Mouse (Mus musculus): ENCODE measurements around the gene BC005537. TPM values are rescaled to one million over a fixed set of nuclear protein-coding genes. Genes with fewer than 3 reads are reported as not detected.

Gene BC005537
- polyA plus RNA-seq, 1 experiment, result 115 TPM

DNA sequence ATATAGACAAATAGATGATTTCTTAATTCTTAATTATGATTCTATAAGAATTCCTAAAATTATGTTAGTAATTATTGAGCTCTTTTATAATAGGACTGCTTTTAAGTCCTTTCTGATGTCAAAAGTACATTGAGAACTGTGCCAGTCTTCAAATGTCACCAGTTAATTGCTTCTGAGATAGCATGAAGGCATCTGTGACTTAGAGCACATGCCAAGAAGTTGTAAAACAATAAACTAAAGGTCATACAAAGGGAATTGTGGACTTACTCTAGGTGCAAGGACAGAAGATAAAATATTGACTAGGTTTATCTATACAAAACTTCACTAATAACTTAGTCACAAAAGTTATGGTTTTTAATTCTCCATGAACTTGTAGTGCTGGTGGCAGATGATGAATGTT is 57.7 kb downstream of the BC005537 start:
- DNase-seq (ENCODE audit: low read depth), result no peak
- TF ChIP-seq CTCF (IDR thresholded peaks at IDR 0.05; ENCODE audit: borderline replicate concordance, extremely low read depth, insufficient read depth, insufficient read length) (no peak), POLR2A (IDR thresholded peaks at IDR 0.05; ENCODE audit: borderline replicate concordance, extremely low read depth, insufficient read depth, insufficient read length, poor library complexity, severe bottlenecking) (no peak)

DNA sequence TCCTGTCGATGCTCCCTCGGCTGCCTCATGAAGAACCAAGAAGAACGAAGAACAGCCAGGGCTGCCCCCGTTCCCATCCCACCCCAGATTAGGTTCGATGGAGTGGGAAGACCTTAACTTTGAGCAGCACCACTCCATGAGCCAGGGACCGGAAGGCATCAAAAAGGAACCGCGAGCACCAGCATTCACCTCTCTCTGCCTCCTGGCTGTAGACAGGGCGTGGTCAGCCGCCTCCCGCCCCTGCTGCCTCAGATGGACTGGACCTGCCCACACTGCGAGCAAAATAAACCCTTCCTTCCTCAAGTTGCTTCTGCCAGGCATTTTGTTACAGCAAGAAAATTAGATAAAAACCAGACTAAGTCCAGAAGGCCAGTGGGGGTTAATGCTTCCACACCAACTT is 59.6 kb downstream of the BC005537 start:
- DNase-seq (ENCODE audit: low read depth), result no peak
- TF ChIP-seq CTCF (IDR thresholded peaks at IDR 0.05; ENCODE audit: borderline replicate concordance, extremely low read depth, insufficient read depth, insufficient read length) (no peak), POLR2A (IDR thresholded peaks at IDR 0.05; ENCODE audit: borderline replicate concordance, extremely low read depth, insufficient read depth, insufficient read length, poor library complexity, severe bottlenecking) (no peak)

DNA sequence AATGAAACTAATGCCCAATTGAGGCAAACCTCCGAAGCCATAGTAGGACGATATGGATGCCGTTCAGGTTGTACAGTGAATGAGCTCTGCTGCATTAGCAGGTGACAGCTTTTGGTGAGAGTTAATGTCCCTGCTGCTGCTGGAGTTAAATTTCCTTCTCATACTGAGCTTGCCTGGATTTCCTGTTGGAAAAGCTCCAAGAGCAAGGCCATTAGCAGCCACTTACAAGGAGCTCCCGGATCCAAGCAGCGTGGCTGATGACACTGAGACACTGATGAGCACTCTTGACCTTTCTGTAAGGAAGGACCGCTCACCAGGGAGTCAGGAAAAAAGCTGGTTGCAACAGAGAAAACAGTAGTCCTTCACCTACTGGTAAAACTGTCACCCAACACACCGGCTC is 60.6 kb downstream of the BC005537 start:
- no peak for TF ChIP-seq POLR2A (IDR thresholded peaks at IDR 0.05; ENCODE audit: borderline replicate concordance, extremely low read depth, insufficient read depth, insufficient read length, poor library complexity, severe bottlenecking)
- no peak for TF ChIP-seq CTCF (IDR thresholded peaks at IDR 0.05; ENCODE audit: borderline replicate concordance, extremely low read depth, insufficient read depth, insufficient read length)
- peak; percentile 15 for DNase-seq (ENCODE audit: low read depth)

DNA sequence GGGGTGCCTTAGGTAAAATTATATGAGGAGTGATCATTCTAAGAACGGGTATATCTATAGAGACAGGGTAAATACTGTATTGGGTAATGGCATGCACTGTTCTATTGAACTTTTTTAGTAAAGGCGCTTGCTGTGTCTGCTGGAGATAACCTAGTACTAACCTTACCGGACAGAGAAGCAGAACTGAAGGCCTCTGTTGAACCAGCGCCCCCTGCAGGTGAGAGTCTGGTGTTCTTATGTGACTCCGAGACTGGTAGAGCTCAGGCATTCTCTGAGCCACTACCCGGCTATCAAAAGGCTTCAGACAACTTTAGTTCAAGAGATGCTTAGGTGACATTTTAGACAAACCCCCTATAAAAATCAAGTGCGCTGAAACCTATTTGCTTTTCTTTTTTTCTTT is 61.1 kb downstream of the BC005537 start:
- peak; percentile 12 for DNase-seq (ENCODE audit: low read depth)
- no peak for TF ChIP-seq POLR2A (IDR thresholded peaks at IDR 0.05; ENCODE audit: borderline replicate concordance, extremely low read depth, insufficient read depth, insufficient read length, poor library complexity, severe bottlenecking)
- TF ChIP-seq CTCF (IDR thresholded peaks at IDR 0.05; ENCODE audit: borderline replicate concordance, extremely low read depth, insufficient read depth, insufficient read length), result peak; percentile 27; the same call in 1 of the 2 replicates

Other genes with a start within 250 kb of the BC005537 start
- gene Ripor2, start 219.5 kb upstream of the BC005537 start, polyA plus RNA-seq (2012; rRNA removed), result 29.5 and 32.0 TPM in 2 replicates
- gene Armh2, start 60.4 kb upstream of the BC005537 start, polyA plus RNA-seq (2012; rRNA removed), result 0.10 TPM in 1 of 2 replicates, not detected in the other
- gene Gmnn, start 39.7 kb upstream of the BC005537 start, polyA plus RNA-seq (2012; rRNA removed), result 13.6 and 19.5 TPM in 2 replicates
- 33.9 and 38.0 TPM in 2 replicates for gene Acot13, start 29.9 kb downstream of the BC005537 start, polyA plus RNA-seq (2012; rRNA removed)
- 46.8 and 63.3 TPM in 2 replicates for gene Tdp2, start 30.0 kb downstream of the BC005537 start, polyA plus RNA-seq (2012; rRNA removed)
- 1.9 and 3.6 TPM in 2 replicates for gene D130043K22Rik, start 43.5 kb downstream of the BC005537 start, polyA plus RNA-seq (2012; rRNA removed)
- 12.2 and 17.9 TPM in 2 replicates for gene Aldh5a1, start 136.0 kb downstream of the BC005537 start, polyA plus RNA-seq (2012; rRNA removed)
- gene Gpld1, start 141.5 kb downstream of the BC005537 start, polyA plus RNA-seq (2012; rRNA removed), result 1.8 and 2.6 TPM in 2 replicates
- 35.7 and 41.3 TPM in 2 replicates for gene Mrs2, start 218.7 kb downstream of the BC005537 start, polyA plus RNA-seq (2012; rRNA removed)

Data from brain, embryonic 14.5 days (tissue).